Mouse (Mus musculus) mature B cell (primary cell): ENCODE data around the gene Prx.

Experiments
- in situ Hi-C: fragments of 300-500 bp; cut with MboI; formaldehyde crosslinking; loops from 2 replicates; pipeline ENCODE4 v1.14.3; 2019

Prx gene

GRCm38 (mm10) chr7:27552931-27553513 lies 53.9 kb downstream of the Prx start, which contains the start of the genes Pld3 and 2310022A10Rik:
Gene Pld3 (minus strand): TSS chr7:27553218.
Gene 2310022A10Rik (plus strand): TSS chr7:27553233.
- in situ Hi-C loops: no loop called here

GRCm38 (mm10) chr7:27560291-27560887 lies 61.3 kb downstream of the Prx start:
- in situ Hi-C loops: no loop called here

GRCm38 (mm10) chr7:27560978-27561377 lies 61.9 kb downstream of the Prx start:
- in situ Hi-C loops: no loop called here
